Mouse (Mus musculus) stomach, postnatal 0 days (tissue): ENCODE measurements around the gene Lama5. TPM values are rescaled to one million over a fixed set of nuclear protein-coding genes. Genes with fewer than 3 reads are reported as not detected.

Experiments used
- ATAC-seq: fragments of 200-750 bp; cut with Nextera tagmentation; 2 replicates; pipeline ENCODE4 v1.8.0; 2017; ENCODE audit not compliant: low FRiP score, low TSS enrichment
- DNase-seq: peaks from one replicate; pipeline ENCODE4 v3.0.0-alpha.2; 2016; ENCODE audit warnings: low spot score
- H3K27ac ChIP-seq: fragments of 300-500 bp; sonication (generic); replicated peaks from 2 replicates; pipeline ENCODE4 v1.5.1; 2014; ENCODE audit warnings: mild to moderate bottlenecking, control low read depth
- H3K27me3 ChIP-seq: fragments of 300-500 bp; sonication (generic); 2 replicates; pipeline ENCODE4 v1.6.1; 2014; ENCODE audit warnings: low read length; ENCODE audit not compliant: control insufficient read depth, insufficient read depth
- H3K36me3 ChIP-seq: fragments of 300-500 bp; sonication (generic); 2 replicates; pipeline ENCODE4 v1.6.1; 2014; ENCODE audit warnings: low read length, mixed read lengths; ENCODE audit not compliant: control insufficient read depth, insufficient read depth
- H3K4me1 ChIP-seq: fragments of 300-500 bp; sonication (generic); replicated peaks from 2 replicates; pipeline ENCODE4 v1.6.1; 2014; ENCODE audit warnings: antibody characterized with exemption; ENCODE audit not compliant: control insufficient read depth, insufficient read depth
- H3K4me2 ChIP-seq: fragments of 300-500 bp; sonication (generic); replicated peaks from 2 replicates; pipeline ENCODE4 v1.6.1; 2014; ENCODE audit warnings: low read depth, mild to moderate bottlenecking, control low read depth, moderate library complexity
- H3K4me3 ChIP-seq: fragments of 300-500 bp; sonication (generic); 2 replicates; pipeline ENCODE4 v1.5.1; 2014; ENCODE audit warnings: low read depth, low read length, control low read depth
- H3K9ac ChIP-seq: fragments of 300-500 bp; sonication (generic); 2 replicates; pipeline ENCODE4 v1.6.1; 2014; ENCODE audit warnings: mild to moderate bottlenecking, low read length, control low read depth, mixed read lengths
- H3K9me3 ChIP-seq: fragments of 300-500 bp; sonication (generic); 2 replicates; pipeline ENCODE4 v1.6.1; 2016; ENCODE audit warnings: low read length; ENCODE audit not compliant: control insufficient read depth
- CTCF ChIP-seq: IDR thresholded peaks from 2 replicates; pipeline ENCODE4 v1.5.1; 2016; ENCODE audit warnings: antibody characterized with exemption, low read depth, mild to moderate bottlenecking, moderate library complexity
- EP300 ChIP-seq: optimal IDR thresholded peaks from 2 replicates; pipeline ENCODE3; 2016; ENCODE audit warnings: antibody characterized with exemption
- whole genome bisulfite sequencing: fragments of 180-500 bp; shearing (Covaris S2); extraction: QIAGEN DNeasy Blood & Tissue Kit; methylation state at CpG from one replicate; pipeline ENCODE4 v1.1.7; 2014; 5-methylcytosine and 5-hydroxymethylcytosine counted together
- polyA plus RNA-seq: library from polyadenylated mRNA; unstranded; fragments of >200 nt; fragmentation: Nextera tagmentation; extraction: Ambion mirVana; gene quantifications from 2 replicates; pipeline ENCODE4 v1.2.1, GENCODE M21; 2015

The Lama5 gene
- polyA plus RNA-seq, 1 experiment from 2014 or later = 29.7 TPM

DNA sequence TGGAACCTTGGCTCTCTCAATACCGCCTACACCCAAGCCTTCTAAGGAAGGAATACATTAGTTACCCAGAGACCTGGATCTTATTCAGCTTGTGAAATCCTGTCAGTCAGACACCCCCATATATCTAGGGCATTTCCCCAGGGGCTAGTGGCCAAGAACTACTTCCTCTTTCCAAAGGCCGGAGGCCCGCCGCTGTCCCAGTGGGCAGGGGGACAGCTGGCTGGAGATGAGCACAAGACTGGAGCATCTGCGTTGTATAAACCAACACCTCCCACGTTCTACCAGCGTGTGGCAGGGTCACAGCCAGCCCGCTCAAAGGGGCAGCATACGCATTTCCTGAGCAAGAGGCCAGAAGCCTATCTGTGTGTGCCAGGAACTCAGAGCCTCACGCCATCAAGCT lies 22.9 kb downstream of the Lama5 start:
- Histone ChIP-seq H3K9ac (no peak overlapping the region), H3K4me3 (no peak overlapping the region), H3K9me3 (no peaks in the 10 kb centered on the region), H3K36me3 (peaks cover 28% of the 10 kb centered on the region), H3K4me1 (no peaks in the 10 kb centered on the region), H3K27ac (no peak overlapping the region), H3K4me2 (no peak overlapping the region), H3K27me3 (no peaks in the 10 kb centered on the region)
- ATAC-seq (no peak), DNase-seq (no peak)
- 65% methylated on average over 10 of the region's 10 CpGs for WGBS
- TF ChIP-seq CTCF = peak; percentile 19; the same call in 1 of the 2 replicates
- TF ChIP-seq EP300 = no peak

DNA sequence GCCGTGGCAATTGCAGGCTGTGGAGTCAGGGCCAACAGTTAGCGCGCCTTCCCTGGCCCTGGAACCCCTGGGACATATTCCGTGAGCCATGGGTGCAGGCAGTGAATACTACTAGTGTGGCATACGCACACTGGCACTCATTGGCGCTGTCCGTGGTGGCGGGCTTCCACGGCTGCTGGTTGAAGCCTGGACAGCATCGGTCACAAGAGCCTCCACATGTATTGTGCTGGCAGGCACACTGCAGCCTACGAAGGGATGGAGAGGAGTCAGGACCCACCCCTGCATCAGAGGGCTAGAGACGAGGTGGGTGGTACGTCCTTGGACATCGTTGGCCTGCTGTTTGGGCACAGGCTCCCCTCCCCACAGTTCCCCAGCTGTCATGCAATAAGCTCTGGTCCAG lies 23.4 kb downstream of the Lama5 start:
- DNase-seq (no peak), ATAC-seq (no peak)
- Histone ChIP-seq H3K4me1 (no peaks in the 10 kb centered on the region), H3K36me3 (peaks cover 30% of the 10 kb centered on the region), H3K4me3 (no peak overlapping the region), H3K4me2 (no peak overlapping the region), H3K9ac (no peak overlapping the region), H3K9me3 (no peaks in the 10 kb centered on the region), H3K27me3 (no peaks in the 10 kb centered on the region), H3K27ac (no peak overlapping the region)
- TF ChIP-seq CTCF (no peak), EP300 (no peak)
- 92% methylated on average over 14 of the region's 14 CpGs for WGBS

DNA sequence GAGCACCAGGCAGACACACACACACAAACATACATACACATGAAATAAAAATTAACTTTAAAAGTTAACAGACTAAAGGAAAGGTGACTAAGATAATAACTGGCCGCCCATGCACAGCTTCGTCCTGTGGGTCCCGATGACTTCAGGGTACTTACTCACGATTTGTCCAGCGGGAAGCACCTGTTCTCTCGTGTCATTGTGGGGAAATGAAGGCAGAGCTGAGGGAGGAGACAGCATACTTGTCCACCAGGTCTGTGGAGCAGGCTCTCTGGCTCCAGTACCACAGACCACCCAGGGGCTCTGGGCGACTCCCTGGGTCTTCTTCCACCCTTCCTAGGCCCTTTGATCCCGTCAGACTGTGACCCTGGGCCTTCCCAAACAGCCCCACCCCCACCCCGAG lies 24.4 kb downstream of the Lama5 start:
- DNase-seq (no peak), ATAC-seq (no peak)
- WGBS = 74% methylated on average over 9 of the region's 9 CpGs
- TF ChIP-seq CTCF (no peak), EP300 (no peak)
- peaks cover 34% of the 10 kb centered on the region for H3K36me3 ChIP-seq
- H3K9me3 ChIP-seq = no peaks in the 10 kb centered on the region
- H3K27ac ChIP-seq = no peak overlapping the region
- no peaks in the 10 kb centered on the region for H3K27me3 ChIP-seq
- H3K4me3 ChIP-seq = no peak overlapping the region
- no peaks in the 10 kb centered on the region for H3K4me1 ChIP-seq
- no peak overlapping the region for H3K4me2 ChIP-seq
- H3K9ac ChIP-seq = no peak overlapping the region

DNA sequence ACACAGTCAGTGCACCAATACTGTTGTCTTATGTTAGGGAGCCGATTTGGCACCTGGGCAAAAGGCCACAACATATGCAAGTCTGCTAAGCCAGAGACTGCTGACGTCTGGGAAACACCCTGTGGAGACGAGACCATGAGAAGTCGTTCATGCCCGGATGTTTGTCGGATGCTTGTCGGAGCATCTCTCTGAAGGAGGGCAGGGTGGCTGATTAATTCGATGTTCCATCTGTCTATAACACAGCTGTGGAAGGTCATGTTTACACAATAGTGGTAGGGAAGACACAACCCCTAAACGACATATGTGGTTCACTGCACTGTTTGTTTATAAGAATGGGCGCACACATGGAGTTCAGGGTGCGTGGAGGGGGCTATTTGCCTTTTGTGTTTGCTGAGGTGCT lies 25.0 kb downstream of the Lama5 start:
- TF ChIP-seq EP300 = no peak
- no peak for TF ChIP-seq CTCF
- no peak overlapping the region for H3K4me2 ChIP-seq
- 34% methylated on average over 11 of the region's 11 CpGs for WGBS
- H3K27me3 ChIP-seq = no peaks in the 10 kb centered on the region
- no peak overlapping the region for H3K4me3 ChIP-seq
- H3K9ac ChIP-seq = no peak overlapping the region
- no peak overlapping the region for H3K27ac ChIP-seq
- no peak for DNase-seq
- no peaks in the 10 kb centered on the region for H3K4me1 ChIP-seq
- peaks cover 39% of the 10 kb centered on the region for H3K36me3 ChIP-seq
- no peaks in the 10 kb centered on the region for H3K9me3 ChIP-seq
- ATAC-seq = no peak

DNA sequence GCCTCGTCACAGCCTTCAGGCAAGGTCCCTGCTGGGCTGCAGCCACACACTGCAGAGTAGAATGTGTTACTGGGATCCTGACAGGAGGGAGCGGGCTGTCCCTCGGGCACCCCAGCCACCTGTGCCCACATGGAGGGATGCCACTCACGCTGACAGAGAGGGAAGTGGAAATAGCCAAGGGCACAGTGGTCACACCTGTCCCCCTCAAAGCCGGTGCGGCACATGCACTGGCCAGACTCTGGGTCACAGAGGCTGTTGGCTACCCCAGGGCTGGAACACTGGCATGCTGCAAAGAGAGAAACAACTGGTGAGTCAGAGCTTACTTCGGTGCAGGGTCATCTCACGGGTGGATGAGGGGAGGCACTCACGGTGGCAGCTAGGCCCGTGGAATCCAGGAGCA lies 26.9 kb downstream of the Lama5 start:
- Histone ChIP-seq H3K27ac (no peak overlapping the region), H3K4me1 (no peaks in the 10 kb centered on the region), H3K36me3 (peaks cover 37% of the 10 kb centered on the region), H3K27me3 (no peaks in the 10 kb centered on the region), H3K9ac (no peak overlapping the region), H3K4me2 (no peak overlapping the region), H3K4me3 (no peak overlapping the region), H3K9me3 (no peaks in the 10 kb centered on the region)
- no peak for TF ChIP-seq CTCF
- DNase-seq (no peak), ATAC-seq (no peak)
- WGBS = 90% methylated on average over 10 of the region's 10 CpGs

DNA sequence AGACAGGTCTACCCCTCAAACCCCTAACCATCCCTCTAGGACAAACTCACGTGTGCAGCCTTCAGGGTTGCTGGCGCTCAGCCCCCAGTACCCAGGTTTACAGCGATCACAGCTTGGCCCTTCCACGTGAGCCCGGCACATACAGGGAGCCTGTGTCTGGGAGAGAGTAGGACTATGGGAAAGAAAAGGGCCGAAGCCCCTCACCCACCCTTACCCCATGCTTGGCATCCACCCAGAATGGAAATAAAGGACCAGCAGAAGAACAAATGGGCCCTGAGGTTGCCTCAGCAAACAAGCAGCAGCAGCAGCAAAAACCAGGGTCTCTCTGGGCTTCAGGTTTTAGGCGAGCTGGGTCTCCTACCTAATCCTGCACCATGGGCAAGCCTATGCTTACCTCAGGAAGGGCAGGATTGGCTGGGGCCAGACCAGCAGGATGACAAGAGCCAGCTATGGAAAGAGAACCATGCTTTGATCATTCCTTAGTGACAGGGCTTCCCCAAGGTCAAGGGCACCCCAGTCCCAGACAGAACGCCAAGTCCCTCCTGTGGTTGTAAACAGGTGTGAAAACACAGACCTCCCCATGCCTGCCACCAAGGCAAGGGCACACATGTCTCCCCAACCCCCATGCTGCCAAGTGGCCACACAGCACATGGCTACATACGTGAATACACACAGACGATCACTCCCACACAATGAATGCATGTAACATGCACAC lies 28.2 kb downstream of the Lama5 start:
- ATAC-seq (no peak), DNase-seq (no peak)
- WGBS = 88% methylated on average over 10 of the region's 10 CpGs
- Histone ChIP-seq H3K9me3 (no peaks in the 10 kb centered on the region), H3K4me1 (no peaks in the 10 kb centered on the region), H3K9ac (no peak overlapping the region), H3K27ac (no peak overlapping the region), H3K36me3 (peaks cover 46% of the 10 kb centered on the region), H3K4me3 (no peak overlapping the region), H3K4me2 (no peak overlapping the region), H3K27me3 (no peaks in the 10 kb centered on the region)
- no peak for TF ChIP-seq CTCF
- TF ChIP-seq EP300 = no peak
